Mouse (Mus musculus): ENCODE results near the gene Alms1. TPM values are rescaled to one million over a fixed set of nuclear protein-coding genes. Genes with fewer than 3 reads are reported as not detected.
"Not testable (repeated sequence)": the region's sequence is repeated elsewhere in the genome, so short reads cannot be mapped to it uniquely, and the experiment has no call there.

Gene Alms1
- polyA plus RNA-seq, 1 experiment from 2014 or later, result 7.3 TPM

GRCm38 (mm10) chr6:85590116-85590515 is 2.8 kb downstream of the Alms1 start:
- Histone ChIP-seq H3K4me1 (replicated peaks) (peaks cover 21% of the 10 kb centered on the region), H3K27me3 (no peaks in the 10 kb centered on the region), H3K9ac (replicated peaks) (peak overlapping the region; percentile 72; the same call in 1 of the 2 replicates), H3K36me3 (no peaks in the 10 kb centered on the region; the same call in 1 of the 2 replicates), H3K4me3 (replicated peaks) (no peak overlapping the region; the same call in 1 of the 2 replicates), H3K4me2 (replicated peaks) (peak overlapping the region; percentile 69), H3K27ac (no peak overlapping the region), H3K9me3 (no peaks in the 10 kb centered on the region)
- WGBS, result 82% methylated on average over 2 of the region's 2 CpGs
- no peak for ATAC-seq

- Histone ChIP-seq H3K36me3 (peaks cover 2% of the 10 kb centered on the region; the same call in 1 of the 2 replicates), H3K27me3 (no peaks in the 10 kb centered on the region), H3K4me2 (replicated peaks) (no peak overlapping the region), H3K9ac (replicated peaks) (no peak overlapping the region), H3K27ac (no peak overlapping the region), H3K9me3 (no peaks in the 10 kb centered on the region), H3K4me1 (replicated peaks) (no peaks in the 10 kb centered on the region), H3K4me3 (replicated peaks) (no peak overlapping the region)
- WGBS, result 63% methylated on average over 1 of the region's 1 CpGs
- ATAC-seq, result no peak
Measured at GRCm38 (mm10) chr6:85599310-85599709, 12.0 kb downstream of the Alms1 start.

GRCm38 (mm10) chr6:85610511-85610910 is 23.2 kb downstream of the Alms1 start:
- H3K4me1 ChIP-seq (replicated peaks), result no peaks in the 10 kb centered on the region
- no peak overlapping the region for H3K27ac ChIP-seq
- no peak for ATAC-seq
- peaks cover 40% of the 10 kb centered on the region for H3K36me3 ChIP-seq
- no peak overlapping the region for H3K9ac ChIP-seq (replicated peaks)
- H3K9me3 ChIP-seq, result no peaks in the 10 kb centered on the region
- no peak overlapping the region for H3K4me2 ChIP-seq (replicated peaks)
- 100% methylated on average over 1 of the region's 1 CpGs for WGBS
- no peak overlapping the region for H3K4me3 ChIP-seq (replicated peaks)
- no peaks in the 10 kb centered on the region for H3K27me3 ChIP-seq

- WGBS, result 94% methylated on average over 4 of the region's 4 CpGs
- Histone ChIP-seq H3K4me2 (replicated peaks) (no peak overlapping the region), H3K27ac (no peak overlapping the region), H3K36me3 (peaks cover 74% of the 10 kb centered on the region), H3K4me1 (replicated peaks) (no peaks in the 10 kb centered on the region), H3K9ac (replicated peaks) (no peak overlapping the region), H3K4me3 (replicated peaks) (no peak overlapping the region), H3K27me3 (no peaks in the 10 kb centered on the region), H3K9me3 (no peaks in the 10 kb centered on the region)
- no peak for ATAC-seq
Measured at GRCm38 (mm10) chr6:85620826-85621225, 33.5 kb downstream of the Alms1 start.

GRCm38 (mm10) chr6:85621600-85621999 is 34.3 kb downstream of the Alms1 start:
- Histone ChIP-seq H3K27me3 (no peaks in the 10 kb centered on the region), H3K4me2 (replicated peaks) (no peak overlapping the region), H3K27ac (no peak overlapping the region), H3K4me3 (replicated peaks) (no peak overlapping the region), H3K9ac (replicated peaks) (no peak overlapping the region), H3K4me1 (replicated peaks) (no peaks in the 10 kb centered on the region), H3K36me3 (peaks cover 69% of the 10 kb centered on the region), H3K9me3 (no peaks in the 10 kb centered on the region)
- 94% methylated on average over 5 of the region's 5 CpGs for whole genome bisulfite sequencing
- ATAC-seq, result no peak

- 96% methylated on average over 4 of the region's 4 CpGs for WGBS
- H3K27ac ChIP-seq, result no peak overlapping the region
- H3K27me3 ChIP-seq, result no peaks in the 10 kb centered on the region
- H3K4me1 ChIP-seq (replicated peaks), result no peaks in the 10 kb centered on the region
- no peak overlapping the region for H3K4me2 ChIP-seq (replicated peaks)
- ATAC-seq, result no peak
- peaks cover 77% of the 10 kb centered on the region for H3K36me3 ChIP-seq
- H3K4me3 ChIP-seq (replicated peaks), result no peak overlapping the region
- H3K9me3 ChIP-seq, result no peaks in the 10 kb centered on the region
- H3K9ac ChIP-seq (replicated peaks), result no peak overlapping the region
Measured at GRCm38 (mm10) chr6:85624511-85624910, 37.2 kb downstream of the Alms1 start.

- Histone ChIP-seq H3K27me3 (no peaks in the 10 kb centered on the region), H3K36me3 (peaks cover 33% of the 10 kb centered on the region), H3K4me3 (replicated peaks) (no peak overlapping the region), H3K4me2 (replicated peaks) (no peak overlapping the region), H3K9ac (replicated peaks) (no peak overlapping the region), H3K9me3 (no peaks in the 10 kb centered on the region), H3K27ac (no peak overlapping the region), H3K4me1 (replicated peaks) (no peaks in the 10 kb centered on the region)
- WGBS, result 23% methylated on average over 8 of the region's 8 CpGs
- no peak for ATAC-seq
Measured at GRCm38 (mm10) chr6:85633165-85633564, 45.8 kb downstream of the Alms1 start.

GRCm38 (mm10) chr6:85653244-85653643 is 65.9 kb downstream of the Alms1 start:
- no peak for ATAC-seq
- H3K9me3 ChIP-seq, result no peaks in the 10 kb centered on the region
- H3K4me1 ChIP-seq (replicated peaks), result no peaks in the 10 kb centered on the region
- H3K4me2 ChIP-seq (replicated peaks), result no peak overlapping the region
- WGBS, result 93% methylated on average over 2 of the region's 2 CpGs
- no peak overlapping the region for H3K4me3 ChIP-seq (replicated peaks)
- H3K27ac ChIP-seq, result no peak overlapping the region
- H3K27me3 ChIP-seq, result no peaks in the 10 kb centered on the region
- H3K36me3 ChIP-seq, result peaks cover 16% of the 10 kb centered on the region
- no peak overlapping the region for H3K9ac ChIP-seq (replicated peaks)

- H3K4me2 ChIP-seq (replicated peaks); H3K4me1 ChIP-seq (replicated peaks); H3K9me3 ChIP-seq; H3K9ac ChIP-seq (replicated peaks); H3K27ac ChIP-seq; ATAC-seq; H3K4me3 ChIP-seq (replicated peaks); H3K27me3 ChIP-seq; H3K36me3 ChIP-seq: not testable (repeated sequence)
- 87% methylated on average over 2 of the region's 4 CpGs for WGBS
Measured at GRCm38 (mm10) chr6:85701943-85702342, 114.6 kb downstream of the Alms1 start.

GRCm38 (mm10) chr6:85709206-85709605 is 121.9 kb downstream of the Alms1 start:
- not testable (repeated sequence) for H3K36me3 ChIP-seq; H3K27me3 ChIP-seq; H3K9me3 ChIP-seq; H3K9ac ChIP-seq (replicated peaks); H3K4me1 ChIP-seq (replicated peaks); H3K4me3 ChIP-seq (replicated peaks); ATAC-seq; H3K27ac ChIP-seq; H3K4me2 ChIP-seq (replicated peaks)
- 93% methylated on average over 5 of the region's 5 CpGs for WGBS

GRCm38 (mm10) chr6:85709607-85710006 is 122.3 kb downstream of the Alms1 start:
- H3K27ac ChIP-seq; H3K9me3 ChIP-seq; H3K36me3 ChIP-seq; ATAC-seq; H3K4me1 ChIP-seq (replicated peaks); H3K4me2 ChIP-seq (replicated peaks); H3K4me3 ChIP-seq (replicated peaks); H3K9ac ChIP-seq (replicated peaks); H3K27me3 ChIP-seq: not testable (repeated sequence)
- whole genome bisulfite sequencing, result 91% methylated on average over 1 of the region's 1 CpGs

GRCm38 (mm10) chr6:85713105-85713504 is 125.8 kb downstream of the Alms1 start, which contains the start of gene Nat8f7:
TSS of gene Nat8f7 (minus strand) at chr6:85713205.
- WGBS, result 84% methylated on average over 10 of the region's 10 CpGs
- H3K9ac ChIP-seq (replicated peaks); H3K4me3 ChIP-seq (replicated peaks); H3K27ac ChIP-seq; H3K27me3 ChIP-seq; H3K4me1 ChIP-seq (replicated peaks); ATAC-seq; H3K4me2 ChIP-seq (replicated peaks); H3K36me3 ChIP-seq; H3K9me3 ChIP-seq: not testable (repeated sequence)

Data from midbrain, embryonic 13.5 days (tissue).